Mouse (Mus musculus) B cell, adult 2 months (primary cell): ENCODE measurements at regions not wholly inside any gene's neighbourhood (a gene's known extent, or its start where the extent isn't known, plus 50 kb on each side); places are given as distances from the start of the nearest gene placed in this dataset.

Experiments used
- DNase-seq, 2 experiments: peaks; one replicate each; pipeline ENCODE4 v3.0.0; 2022

GRCm38 (mm10) chr2:47750997-47751623, 1062.8 kb upstream of the Acvr2a start:
- DNase-seq, result no peak

GRCm38 (mm10) chr2:47755716-47756115, 1058.2 kb upstream of the Acvr2a start:
- no peak for DNase-seq

GRCm38 (mm10) chr2:47756248-47756647, 1057.7 kb upstream of the Acvr2a start:
- DNase-seq, result no peak

- no peak for DNase-seq
Observed at GRCm38 (mm10) chr2:47775766-47776165, 1038.1 kb upstream of the Acvr2a start.

- DNase-seq, result no peak
Observed at GRCm38 (mm10) chr2:47776965-47777364, 1036.9 kb upstream of the Acvr2a start.

GRCm38 (mm10) chr2:47785848-47786247, 1028.1 kb upstream of the Acvr2a start:
- peak; percentile 12 to 16 for DNase-seq

GRCm38 (mm10) chr2:47822746-47823271, 991.1 kb upstream of the Acvr2a start:
- no peak for DNase-seq

GRCm38 (mm10) chr2:47832493-47832892, 981.4 kb upstream of the Acvr2a start:
- no peak for DNase-seq

GRCm38 (mm10) chr2:47833517-47833916, 980.4 kb upstream of the Acvr2a start:
- DNase-seq, result no peak

- DNase-seq, result no peak
Observed at GRCm38 (mm10) chr2:47834055-47834799, 979.7 kb upstream of the Acvr2a start.

- DNase-seq, result no peak
Observed at GRCm38 (mm10) chr2:47857229-47857628, 956.7 kb upstream of the Acvr2a start.

- no peak for DNase-seq
Observed at GRCm38 (mm10) chr2:47862446-47862845, 951.5 kb upstream of the Acvr2a start.

- no peak for DNase-seq
Observed at GRCm38 (mm10) chr2:47878002-47878401, 935.9 kb upstream of the Acvr2a start.

- no peak for DNase-seq
Observed at GRCm38 (mm10) chr2:47879071-47879470, 934.8 kb upstream of the Acvr2a start.

GRCm38 (mm10) chr2:47879796-47880195, 934.1 kb upstream of the Acvr2a start:
- DNase-seq, result no peak

- DNase-seq, result no peak
Observed at GRCm38 (mm10) chr2:47888166-47888565, 925.7 kb upstream of the Acvr2a start.

GRCm38 (mm10) chr2:47891366-47891765, 922.5 kb upstream of the Acvr2a start:
- DNase-seq, result no peak

- no peak for DNase-seq
Observed at GRCm38 (mm10) chr2:47892879-47893278, 921.0 kb upstream of the Acvr2a start.

GRCm38 (mm10) chr2:47894806-47895205, 919.1 kb upstream of the Acvr2a start:
- DNase-seq, result no peak

GRCm38 (mm10) chr2:47914270-47914669, 899.6 kb upstream of the Acvr2a start:
- DNase-seq, result no peak

GRCm38 (mm10) chr2:47914986-47915485, 898.9 kb upstream of the Acvr2a start:
- no peak for DNase-seq

GRCm38 (mm10) chr2:47922965-47923364, 890.9 kb upstream of the Acvr2a start:
- no peak for DNase-seq

- no peak for DNase-seq
Observed at GRCm38 (mm10) chr2:47926620-47927019, 887.3 kb upstream of the Acvr2a start.

- DNase-seq, result no peak
Observed at GRCm38 (mm10) chr2:47945061-47945460, 868.8 kb upstream of the Acvr2a start.
